Mouse (Mus musculus) kidney, adult 8-10 months (tissue): ENCODE measurements at regions not wholly inside any gene's neighbourhood (a gene's known extent, or its start where the extent isn't known, plus 50 kb on each side); places are given as distances from the start of the nearest gene placed in this dataset.

Experiments used
- DNase-seq, 2 experiments: peaks; one replicate each; pipeline ENCODE4 v3.0.0; 2022

GRCm38 (mm10) chr9:104387805-104388204 is 50.3 kb upstream of the Acpp start:
- no peak for DNase-seq
